Mouse (Mus musculus): ENCODE results near the gene Mrps12. TPM values are rescaled to one million over a fixed set of nuclear protein-coding genes. Genes with fewer than 3 reads are reported as not detected.
"Not testable (repeated sequence)": the region's sequence is repeated elsewhere in the genome, so short reads cannot be mapped to it uniquely, and the experiment has no call there.

The Mrps12 gene
- polyA plus RNA-seq, 1 experiment from 2014 or later = 152 TPM

DNA sequence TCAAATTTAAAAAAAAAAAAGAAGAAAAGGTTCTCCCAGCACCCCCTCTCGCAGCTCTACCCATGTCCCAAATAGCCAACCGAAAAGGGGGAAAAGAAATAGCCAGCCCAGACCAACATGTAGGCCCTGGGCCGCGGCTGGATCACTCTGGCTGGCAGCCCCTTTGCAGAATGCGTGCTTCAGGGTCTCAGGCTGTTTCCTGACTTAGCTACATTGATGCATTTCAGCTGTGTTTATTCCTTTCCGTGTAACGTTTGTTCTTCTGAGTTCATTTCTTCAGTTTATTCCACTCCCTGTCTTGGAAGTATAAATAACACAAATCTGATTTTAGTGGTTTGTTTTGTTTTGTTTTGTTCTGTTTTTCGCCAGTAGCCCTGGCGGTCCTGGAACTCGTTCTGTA is 23.9 kb downstream of the Mrps12 start:
- H3K27ac ChIP-seq = no peak overlapping the region
- H3K4me1 ChIP-seq = peaks cover 31% of the 10 kb centered on the region
- no peak overlapping the region for H3K4me3 ChIP-seq
- H3K36me3 ChIP-seq = no peaks in the 10 kb centered on the region
- H3K9me3 ChIP-seq (replicated peaks) = no peaks in the 10 kb centered on the region
- DNase-seq (ENCODE audit: low spot score) = no peak
- H3K27me3 ChIP-seq (ENCODE audit: low read depth, poor library complexity, severe bottlenecking) = no peaks in the 10 kb centered on the region
- 92% methylated on average over 10 of the region's 10 CpGs for WGBS

- Histone ChIP-seq H3K4me3 (peak within 1 kb of the TSS; percentile 64), H3K9me3 (replicated peaks) (no peaks in the 10 kb centered on the region), H3K4me1 (peaks cover 31% of the 10 kb centered on the region), H3K36me3 (no peaks in the 10 kb centered on the region), H3K27ac (peak within 1 kb of the TSS; percentile 89), H3K27me3 (ENCODE audit: low read depth, poor library complexity, severe bottlenecking) (no peaks in the 10 kb centered on the region)
- DNase-seq (ENCODE audit: low spot score) = peak; percentile 88
- WGBS = 4% methylated on average over 36 of the region's 36 CpGs
Measured at GRCm38 (mm10) chr7:28716590-28717281, 24.9 kb downstream of the Mrps12 start, which contains the start of gene Fbxo17. Gene Fbxo17 (plus strand): TSS chr7:28716804.

DNA sequence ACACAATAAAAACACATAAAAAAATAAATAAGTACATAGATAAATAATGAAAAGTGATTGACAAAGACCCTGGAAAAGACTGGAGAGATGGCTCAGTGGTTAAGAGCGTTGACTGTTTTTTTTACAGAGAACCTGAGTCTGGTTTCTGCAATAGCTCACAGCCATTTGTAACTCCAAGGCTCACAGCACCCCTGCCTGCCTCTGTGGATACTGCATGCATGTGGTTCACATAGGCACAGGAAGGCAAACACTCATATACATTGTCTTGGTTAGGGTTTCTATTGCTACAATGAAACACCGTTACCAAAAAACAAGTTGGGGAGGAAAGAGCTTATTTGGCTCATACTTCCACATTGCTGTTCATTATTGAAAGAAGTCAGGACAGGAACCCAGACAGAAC is 26.0 kb downstream of the Mrps12 start:
- Histone ChIP-seq H3K9me3 (replicated peaks) (no peaks in the 10 kb centered on the region), H3K4me3 (no peak overlapping the region), H3K4me1 (peaks cover 31% of the 10 kb centered on the region), H3K27ac (no peak overlapping the region), H3K36me3 (no peaks in the 10 kb centered on the region), H3K27me3 (ENCODE audit: low read depth, poor library complexity, severe bottlenecking) (no peaks in the 10 kb centered on the region)
- DNase-seq (ENCODE audit: low spot score) = no peak
- 96% methylated on average over 2 of the region's 2 CpGs for WGBS

GRCm38 (mm10) chr7:28714667-28715066 is 27.0 kb downstream of the Mrps12 start:
- H3K4me1 ChIP-seq = peaks cover 33% of the 10 kb centered on the region
- DNase-seq (ENCODE audit: low spot score) = no peak
- H3K4me3 ChIP-seq = no peak overlapping the region
- no peaks in the 10 kb centered on the region for H3K27me3 ChIP-seq (ENCODE audit: low read depth, poor library complexity, severe bottlenecking)
- WGBS = 88% methylated on average over 5 of the region's 5 CpGs
- no peak overlapping the region for H3K27ac ChIP-seq
- H3K9me3 ChIP-seq (replicated peaks) = no peaks in the 10 kb centered on the region
- no peaks in the 10 kb centered on the region for H3K36me3 ChIP-seq

DNA sequence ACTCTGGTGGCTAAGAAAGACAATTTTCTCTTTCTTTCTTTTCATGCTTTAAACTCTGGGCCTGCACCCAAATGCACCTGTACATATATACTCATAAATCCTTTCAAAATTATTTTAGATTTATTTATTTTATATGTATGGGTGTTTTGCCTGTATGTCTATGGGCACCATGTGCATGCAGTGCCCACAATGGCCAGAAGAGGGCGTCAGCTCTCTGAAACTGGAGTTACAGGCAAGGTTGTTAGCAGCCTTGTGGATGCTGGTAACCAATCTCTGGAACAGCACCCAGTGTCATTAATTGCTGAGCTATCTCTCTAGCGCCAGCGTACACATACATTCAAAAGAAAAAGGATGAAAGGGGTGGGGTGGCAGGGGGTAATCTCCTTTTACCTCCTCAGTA is 30.7 kb downstream of the Mrps12 start:
- Histone ChIP-seq H3K27me3 (ENCODE audit: low read depth, poor library complexity, severe bottlenecking) (no peaks in the 10 kb centered on the region), H3K9me3 (replicated peaks) (no peaks in the 10 kb centered on the region), H3K36me3 (no peaks in the 10 kb centered on the region), H3K4me1 (peaks cover 11% of the 10 kb centered on the region), H3K27ac (no peak overlapping the region), H3K4me3 (no peak overlapping the region)
- no peak for DNase-seq (ENCODE audit: low spot score)
- WGBS = 70% methylated on average over 3 of the region's 3 CpGs

DNA sequence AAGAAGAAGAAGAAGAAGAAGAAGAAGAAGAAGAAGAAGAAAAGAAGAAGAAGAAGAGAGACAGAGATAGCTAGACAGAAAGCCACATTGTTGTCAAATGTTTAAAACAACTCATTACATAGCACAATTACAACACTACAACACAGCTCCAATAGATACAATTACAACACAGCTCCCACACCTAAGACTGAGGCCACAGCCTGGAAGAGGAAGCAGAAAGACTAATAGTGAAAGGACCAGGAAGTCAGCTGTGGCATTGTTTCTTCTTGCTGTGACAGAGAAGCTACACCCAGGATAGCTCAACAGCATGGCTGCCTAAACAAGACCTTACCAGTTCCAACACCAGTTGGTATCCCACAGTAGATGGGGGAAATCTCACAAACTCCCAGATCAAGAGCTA is 32.2 kb downstream of the Mrps12 start:
- DNase-seq (ENCODE audit: low spot score) = no peak
- Histone ChIP-seq H3K4me3 (no peak overlapping the region), H3K27ac (no peak overlapping the region), H3K9me3 (replicated peaks) (no peaks in the 10 kb centered on the region), H3K27me3 (ENCODE audit: low read depth, poor library complexity, severe bottlenecking) (no peaks in the 10 kb centered on the region), H3K4me1 (0 out of 2 replicates have a peak, but pooled peaks cover 4% of the 10 kb centered on the region), H3K36me3 (no peaks in the 10 kb centered on the region)

GRCm38 (mm10) chr7:28702601-28703143 is 38.9 kb downstream of the Mrps12 start:
- H3K36me3 ChIP-seq = peaks cover 6% of the 10 kb centered on the region; the same call in 1 of the 2 replicates
- no peak for DNase-seq (ENCODE audit: low spot score)
- H3K9me3 ChIP-seq (replicated peaks) = no peaks in the 10 kb centered on the region
- H3K4me1 ChIP-seq = no peaks in the 10 kb centered on the region
- no peaks in the 10 kb centered on the region for H3K27me3 ChIP-seq (ENCODE audit: low read depth, poor library complexity, severe bottlenecking)
- H3K4me3 ChIP-seq = no peak overlapping the region
- WGBS = 82% methylated on average over 9 of the region's 9 CpGs
- H3K27ac ChIP-seq = no peak overlapping the region

DNA sequence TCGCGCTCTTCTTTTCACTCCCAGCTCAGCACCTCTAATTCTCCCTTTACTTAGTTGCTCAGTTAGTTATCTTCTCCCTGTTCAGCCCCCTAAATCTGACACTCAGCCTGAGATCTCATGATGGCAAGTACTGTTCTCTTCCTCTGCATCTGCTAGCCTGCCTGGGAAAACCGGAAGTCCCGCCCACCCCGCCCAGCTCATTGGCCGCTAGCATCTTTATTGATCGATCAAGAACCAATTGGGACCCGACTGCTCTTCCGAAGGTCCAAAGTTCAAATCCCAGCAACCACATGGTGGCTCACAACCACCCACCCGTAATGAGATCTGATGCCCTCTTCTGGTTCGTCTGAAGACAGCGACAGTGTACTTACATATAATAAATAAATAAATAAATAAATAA is 40.3 kb downstream of the Mrps12 start:
- not testable (repeated sequence) for H3K27ac ChIP-seq
- whole genome bisulfite sequencing = 92% methylated on average over 12 of the region's 12 CpGs

GRCm38 (mm10) chr7:28700269-28700668 is 41.4 kb downstream of the Mrps12 start:
- Histone ChIP-seq H3K36me3 (peaks cover 6% of the 10 kb centered on the region; the same call in 1 of the 2 replicates), H3K4me1 (peaks cover under 1% of the 10 kb centered on the region), H3K4me3 (no peak overlapping the region), H3K27ac (no peak overlapping the region), H3K27me3 (ENCODE audit: low read depth, poor library complexity, severe bottlenecking) (no peaks in the 10 kb centered on the region), H3K9me3 (replicated peaks) (no peaks in the 10 kb centered on the region)
- DNase-seq (ENCODE audit: low spot score) = no peak
- 99% methylated on average over 4 of the region's 4 CpGs for WGBS

More for the DNA sequence above, 40.3 kb downstream of the Mrps12 start:
- H3K27me3 ChIP-seq (ENCODE audit: low read depth, poor library complexity, severe bottlenecking); DNase-seq (ENCODE audit: low spot score); H3K4me3 ChIP-seq; H3K36me3 ChIP-seq; H3K4me1 ChIP-seq; H3K9me3 ChIP-seq (replicated peaks): not testable (repeated sequence)

GRCm38 (mm10) chr7:28697277-28697676 is 44.3 kb downstream of the Mrps12 start:
- DNase-seq (ENCODE audit: low spot score) = no peak
- WGBS = 96% methylated on average over 11 of the region's 11 CpGs
- Histone ChIP-seq H3K4me3 (no peak overlapping the region), H3K9me3 (replicated peaks) (no peaks in the 10 kb centered on the region), H3K27me3 (ENCODE audit: low read depth, poor library complexity, severe bottlenecking) (peaks cover 17% of the 10 kb centered on the region), H3K27ac (no peak overlapping the region), H3K4me1 (peaks cover 27% of the 10 kb centered on the region), H3K36me3 (peaks cover 6% of the 10 kb centered on the region; the same call in 1 of the 2 replicates)

DNA sequence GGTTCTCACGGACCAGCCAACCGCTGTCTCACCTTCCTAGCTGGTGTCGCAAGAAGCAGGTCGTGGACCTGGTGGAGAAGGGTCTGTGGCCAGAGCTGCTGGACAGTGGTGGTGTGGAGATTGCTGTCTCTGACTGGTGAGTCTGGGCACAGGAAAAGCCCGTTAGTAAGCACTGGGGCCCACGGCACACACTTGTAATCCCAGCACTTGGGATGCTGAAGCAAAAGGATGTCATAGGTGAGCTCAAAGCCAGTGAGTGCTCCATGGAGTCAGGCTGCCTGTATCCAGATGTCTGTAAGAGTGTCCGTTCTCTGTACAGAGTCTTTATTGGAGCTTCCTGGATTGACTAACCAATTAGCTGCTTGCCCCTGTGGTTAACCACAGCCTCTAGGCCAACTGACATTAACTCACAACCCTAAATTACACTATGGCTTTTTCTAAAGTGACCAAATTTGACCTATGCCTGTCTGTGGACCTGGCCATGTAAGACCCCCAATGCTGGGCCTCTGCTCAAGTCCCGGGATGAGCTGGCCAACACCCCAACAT is 46.6 kb downstream of the Mrps12 start:
- Histone ChIP-seq H3K9me3 (replicated peaks) (no peaks in the 10 kb centered on the region), H3K27ac (peak overlapping the region; percentile 76), H3K4me1 (peaks cover 27% of the 10 kb centered on the region), H3K27me3 (ENCODE audit: low read depth, poor library complexity, severe bottlenecking) (peaks cover 30% of the 10 kb centered on the region), H3K36me3 (peaks cover 1% of the 10 kb centered on the region; the same call in 1 of the 2 replicates), H3K4me3 (peak overlapping the region; percentile 66)
- DNase-seq (ENCODE audit: low spot score) = no peak
- WGBS = 52% methylated on average over 8 of the region's 8 CpGs

- peak overlapping the region; percentile 66 for H3K4me3 ChIP-seq
- DNase-seq (ENCODE audit: low spot score) = peak; percentile 59
- no peaks in the 10 kb centered on the region for H3K9me3 ChIP-seq (replicated peaks)
- peaks cover 27% of the 10 kb centered on the region for H3K4me1 ChIP-seq
- WGBS = 12% methylated on average over 14 of the region's 14 CpGs
- peak overlapping the region; percentile 76 for H3K27ac ChIP-seq
- peaks cover 30% of the 10 kb centered on the region for H3K27me3 ChIP-seq (ENCODE audit: low read depth, poor library complexity, severe bottlenecking)
- no peaks in the 10 kb centered on the region for H3K36me3 ChIP-seq
Measured at GRCm38 (mm10) chr7:28694423-28694822, 47.2 kb downstream of the Mrps12 start.

GRCm38 (mm10) chr7:28693321-28693966 is 48.2 kb downstream of the Mrps12 start:
- Histone ChIP-seq H3K27ac (peak overlapping the region; percentile 78), H3K4me1 (peaks cover 27% of the 10 kb centered on the region), H3K9me3 (replicated peaks) (no peaks in the 10 kb centered on the region), H3K4me3 (peak overlapping the region; percentile 66), H3K27me3 (ENCODE audit: low read depth, poor library complexity, severe bottlenecking) (peaks cover 30% of the 10 kb centered on the region), H3K36me3 (no peaks in the 10 kb centered on the region)
- 2% methylated on average over 38 of the region's 38 CpGs for WGBS
- DNase-seq (ENCODE audit: low spot score) = no peak

Data from limb, embryonic 10.5 days (tissue).